Mouse (Mus musculus): ENCODE measurements around the gene Pth2r. TPM values are rescaled to one million over a fixed set of nuclear protein-coding genes. Genes with fewer than 3 reads are reported as not detected.

Gene Pth2r
- polyA plus RNA-seq, 1 experiment from 2014 or later: not detected

DNA sequence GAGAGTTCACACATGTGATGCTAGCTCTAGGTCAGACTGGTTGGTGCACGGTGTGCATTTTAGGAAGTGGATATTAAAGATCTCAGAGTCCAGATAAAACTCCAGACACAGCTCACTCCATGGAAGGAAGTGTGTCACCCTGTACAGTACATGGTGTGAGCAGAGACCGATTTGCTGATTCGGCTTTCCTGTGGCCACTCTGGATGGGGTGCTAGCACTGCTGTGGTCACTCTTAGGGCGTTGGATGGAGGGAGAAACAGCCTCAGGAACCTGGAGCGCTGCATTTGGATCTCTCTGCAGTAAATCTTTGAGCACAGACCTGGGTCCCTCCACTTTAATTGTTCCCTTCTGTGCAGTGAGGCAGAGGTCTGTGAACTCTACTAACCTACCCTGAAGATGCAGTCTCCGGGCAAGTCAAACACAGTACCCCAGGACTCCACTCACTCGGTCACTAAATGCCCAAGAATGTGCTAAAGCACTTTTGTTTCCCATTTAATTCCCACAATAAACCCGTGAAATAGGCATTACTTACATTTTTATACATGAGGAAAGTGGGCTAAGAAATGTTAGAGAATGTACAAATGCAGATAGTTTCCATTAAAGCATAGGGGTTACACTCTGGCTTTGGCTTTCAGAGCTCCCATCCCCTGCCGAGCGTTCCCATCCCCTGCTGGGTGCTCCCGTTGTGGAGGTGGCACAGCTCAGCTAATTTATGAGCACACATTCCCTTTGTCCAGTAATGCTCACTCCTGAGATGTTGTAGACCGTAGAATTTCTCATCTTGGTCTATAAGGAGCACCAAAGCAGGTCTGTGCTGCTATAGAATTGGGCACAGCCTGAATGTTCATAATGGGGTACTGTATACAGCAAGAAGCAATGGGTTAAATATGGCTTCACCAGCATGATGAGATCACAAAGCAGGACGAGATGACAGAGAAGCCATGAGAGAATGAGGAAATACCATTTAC is 32.5 kb downstream of the Pth2r start:
- Histone ChIP-seq H3K27ac (ENCODE audit: low read depth, low read length) (no peak overlapping the region), H3K9ac (ENCODE audit: low read depth, low read length) (no peak overlapping the region), H3K4me2 (no peak overlapping the region), H3K36me3 (ENCODE audit: control insufficient read depth, insufficient read depth, low read length) (no peaks in the 10 kb centered on the region), H3K9me3 (ENCODE audit: control insufficient read depth, low read length) (no peaks in the 10 kb centered on the region), H3K4me3 (ENCODE audit: low read depth, low read length) (no peak overlapping the region), H3K4me1 (replicated peaks; ENCODE audit: control insufficient read depth, insufficient read depth, low read length) (no peaks in the 10 kb centered on the region; the same call in 1 of the 2 replicates), H3K27me3 (replicated peaks; ENCODE audit: control insufficient read depth, insufficient read depth, low read length) (peaks cover 13% of the 10 kb centered on the region)
- 68% methylated on average over 13 of the region's 13 CpGs for WGBS
- ATAC-seq (replicated peaks; ENCODE audit: low FRiP score): no peak
- DNase-seq (ENCODE audit: low spot score): no peak

DNA sequence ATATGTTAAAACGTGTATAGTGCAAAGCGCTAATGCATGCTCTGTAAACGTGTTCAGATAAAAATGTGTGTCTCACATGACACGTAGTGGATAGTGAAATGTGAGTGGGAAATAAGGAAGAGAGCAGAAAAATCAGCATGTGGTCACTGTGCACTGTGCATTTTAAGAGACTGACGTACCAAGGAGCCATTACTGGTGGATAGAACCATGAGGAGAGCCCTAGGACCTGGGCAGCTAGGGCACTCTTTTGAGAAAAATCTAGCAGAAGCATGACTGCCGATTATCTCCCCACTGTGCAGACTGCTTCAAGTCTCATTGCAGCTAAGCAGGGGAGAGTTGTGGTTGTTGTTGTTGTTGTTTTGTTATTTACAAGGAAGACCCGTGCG is 33.2 kb downstream of the Pth2r start:
- Histone ChIP-seq H3K27me3 (replicated peaks; ENCODE audit: control insufficient read depth, insufficient read depth, low read length) (peaks cover 13% of the 10 kb centered on the region), H3K4me3 (ENCODE audit: low read depth, low read length) (no peak overlapping the region), H3K27ac (ENCODE audit: low read depth, low read length) (no peak overlapping the region), H3K4me2 (no peak overlapping the region), H3K9ac (ENCODE audit: low read depth, low read length) (no peak overlapping the region), H3K36me3 (ENCODE audit: control insufficient read depth, insufficient read depth, low read length) (no peaks in the 10 kb centered on the region), H3K9me3 (ENCODE audit: control insufficient read depth, low read length) (no peaks in the 10 kb centered on the region), H3K4me1 (replicated peaks; ENCODE audit: control insufficient read depth, insufficient read depth, low read length) (no peaks in the 10 kb centered on the region; the same call in 1 of the 2 replicates)
- DNase-seq (ENCODE audit: low spot score) (no peak), ATAC-seq (replicated peaks; ENCODE audit: low FRiP score) (no peak)
- 80% methylated on average over 8 of the region's 8 CpGs for WGBS

DNA sequence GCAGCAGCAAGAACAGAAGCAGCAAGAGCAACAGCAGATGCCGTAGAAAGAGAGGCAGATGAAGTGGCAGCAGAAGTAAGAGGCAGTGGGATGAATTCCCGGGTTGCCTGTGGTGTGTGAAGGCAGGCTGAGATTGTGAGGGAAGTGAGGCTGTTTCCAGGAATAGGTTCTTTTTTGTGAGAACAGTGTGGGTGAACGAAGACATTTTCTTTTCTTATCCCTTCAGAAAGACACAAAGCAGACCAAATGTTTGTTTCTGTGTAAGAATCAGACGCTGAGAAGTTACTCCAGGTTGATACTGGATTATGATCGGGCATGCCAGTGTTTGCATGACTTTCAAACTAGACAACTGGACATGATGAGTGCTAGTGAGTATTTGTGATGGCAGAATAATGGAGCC is 52.2 kb downstream of the Pth2r start:
- Histone ChIP-seq H3K27ac (ENCODE audit: low read depth, low read length) (no peak overlapping the region), H3K9ac (ENCODE audit: low read depth, low read length) (no peak overlapping the region), H3K4me1 (replicated peaks; ENCODE audit: control insufficient read depth, insufficient read depth, low read length) (no peaks in the 10 kb centered on the region), H3K36me3 (ENCODE audit: control insufficient read depth, insufficient read depth, low read length) (no peaks in the 10 kb centered on the region), H3K4me2 (no peak overlapping the region), H3K27me3 (replicated peaks; ENCODE audit: control insufficient read depth, insufficient read depth, low read length) (no peaks in the 10 kb centered on the region), H3K9me3 (ENCODE audit: control insufficient read depth, low read length) (no peaks in the 10 kb centered on the region), H3K4me3 (ENCODE audit: low read depth, low read length) (no peak overlapping the region)
- WGBS: 81% methylated on average over 5 of the region's 5 CpGs
- DNase-seq (ENCODE audit: low spot score) (no peak), ATAC-seq (replicated peaks; ENCODE audit: low FRiP score) (no peak)

DNA sequence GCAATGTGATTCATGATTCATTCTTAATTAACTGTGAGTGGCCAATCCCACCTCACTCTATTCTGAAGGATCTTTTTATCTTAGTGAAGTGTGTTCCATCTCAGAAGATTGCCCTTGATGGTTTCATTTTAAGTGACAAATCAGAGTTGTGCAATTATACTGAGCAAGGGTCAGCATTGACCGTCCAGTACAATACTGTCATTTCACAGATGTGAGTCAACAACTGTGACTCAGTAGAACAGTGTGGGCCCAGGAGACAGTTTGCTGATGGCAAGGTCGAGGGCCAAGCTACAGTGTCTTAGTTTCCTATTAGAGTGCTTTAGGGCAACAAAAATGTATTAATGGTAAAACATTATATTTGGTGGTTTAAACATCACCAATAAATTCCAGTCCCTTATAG is 55.9 kb downstream of the Pth2r start:
- Histone ChIP-seq H3K4me2 (no peak overlapping the region), H3K27ac (ENCODE audit: low read depth, low read length) (no peak overlapping the region), H3K4me1 (replicated peaks; ENCODE audit: control insufficient read depth, insufficient read depth, low read length) (no peaks in the 10 kb centered on the region), H3K27me3 (replicated peaks; ENCODE audit: control insufficient read depth, insufficient read depth, low read length) (no peaks in the 10 kb centered on the region), H3K4me3 (ENCODE audit: low read depth, low read length) (no peak overlapping the region), H3K36me3 (ENCODE audit: control insufficient read depth, insufficient read depth, low read length) (no peaks in the 10 kb centered on the region), H3K9ac (ENCODE audit: low read depth, low read length) (no peak overlapping the region), H3K9me3 (ENCODE audit: control insufficient read depth, low read length) (no peaks in the 10 kb centered on the region)
- no peak for DNase-seq (ENCODE audit: low spot score)
- 66% methylated on average over 2 of the region's 2 CpGs for WGBS
- ATAC-seq (replicated peaks; ENCODE audit: low FRiP score): no peak

DNA sequence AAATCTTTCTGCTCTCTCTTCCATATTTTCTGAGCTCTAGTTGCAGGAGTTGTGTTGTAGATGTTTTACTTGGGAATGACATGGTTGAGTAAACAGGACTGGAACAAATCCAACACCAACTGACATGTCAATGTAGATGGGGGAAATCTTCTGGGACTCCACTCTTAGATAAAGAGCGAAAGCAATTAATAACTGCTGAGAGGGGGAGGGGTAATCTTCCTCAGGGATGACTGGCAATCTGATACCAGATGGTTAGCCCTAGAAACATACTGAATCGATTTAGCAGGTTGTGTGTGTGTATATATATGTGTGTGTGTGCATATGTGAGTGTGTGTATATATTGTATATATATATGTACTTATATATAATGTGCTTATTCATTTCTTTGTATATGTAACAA is 58.4 kb downstream of the Pth2r start:
- H3K27me3 ChIP-seq (replicated peaks; ENCODE audit: control insufficient read depth, insufficient read depth, low read length): no peaks in the 10 kb centered on the region
- ATAC-seq (replicated peaks; ENCODE audit: low FRiP score) (no peak), DNase-seq (ENCODE audit: low spot score) (no peak)
- no peak overlapping the region for H3K4me3 ChIP-seq (ENCODE audit: low read depth, low read length)
- 62% methylated on average over 2 of the region's 2 CpGs for WGBS
- H3K9me3 ChIP-seq (ENCODE audit: control insufficient read depth, low read length): no peaks in the 10 kb centered on the region
- no peaks in the 10 kb centered on the region for H3K36me3 ChIP-seq (ENCODE audit: control insufficient read depth, insufficient read depth, low read length)
- no peak overlapping the region for H3K4me2 ChIP-seq
- H3K27ac ChIP-seq (ENCODE audit: low read depth, low read length): no peak overlapping the region
- H3K4me1 ChIP-seq (replicated peaks; ENCODE audit: control insufficient read depth, insufficient read depth, low read length): no peaks in the 10 kb centered on the region
- no peak overlapping the region for H3K9ac ChIP-seq (ENCODE audit: low read depth, low read length)

DNA sequence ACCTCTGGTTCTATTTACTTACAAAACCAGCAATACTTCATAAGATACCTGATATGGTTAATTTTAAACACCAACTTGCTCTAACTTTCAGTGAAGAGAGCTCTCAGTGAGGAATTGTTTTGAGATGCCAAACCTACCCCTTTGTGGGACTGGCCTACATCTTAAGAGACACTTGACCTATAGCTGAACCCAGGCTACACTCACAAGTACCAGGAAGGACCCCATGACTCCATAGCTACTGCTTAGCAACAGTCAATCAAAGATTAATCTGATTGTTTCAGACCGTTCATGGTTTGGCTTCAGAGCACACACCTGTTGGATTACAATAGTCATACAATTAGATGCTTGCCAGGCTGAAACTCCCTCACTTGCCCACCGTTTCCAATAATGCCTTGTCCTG is 71.1 kb downstream of the Pth2r start:
- ATAC-seq (replicated peaks; ENCODE audit: low FRiP score) (no peak), DNase-seq (ENCODE audit: low spot score) (no peak)
- Histone ChIP-seq H3K4me2 (no peak overlapping the region), H3K9ac (ENCODE audit: low read depth, low read length) (no peak overlapping the region), H3K4me3 (ENCODE audit: low read depth, low read length) (no peak overlapping the region), H3K9me3 (ENCODE audit: control insufficient read depth, low read length) (no peaks in the 10 kb centered on the region), H3K4me1 (replicated peaks; ENCODE audit: control insufficient read depth, insufficient read depth, low read length) (no peaks in the 10 kb centered on the region), H3K36me3 (ENCODE audit: control insufficient read depth, insufficient read depth, low read length) (no peaks in the 10 kb centered on the region), H3K27ac (ENCODE audit: low read depth, low read length) (no peak overlapping the region), H3K27me3 (replicated peaks; ENCODE audit: control insufficient read depth, insufficient read depth, low read length) (no peaks in the 10 kb centered on the region)
- 78% methylated on average over 2 of the region's 2 CpGs for WGBS

DNA sequence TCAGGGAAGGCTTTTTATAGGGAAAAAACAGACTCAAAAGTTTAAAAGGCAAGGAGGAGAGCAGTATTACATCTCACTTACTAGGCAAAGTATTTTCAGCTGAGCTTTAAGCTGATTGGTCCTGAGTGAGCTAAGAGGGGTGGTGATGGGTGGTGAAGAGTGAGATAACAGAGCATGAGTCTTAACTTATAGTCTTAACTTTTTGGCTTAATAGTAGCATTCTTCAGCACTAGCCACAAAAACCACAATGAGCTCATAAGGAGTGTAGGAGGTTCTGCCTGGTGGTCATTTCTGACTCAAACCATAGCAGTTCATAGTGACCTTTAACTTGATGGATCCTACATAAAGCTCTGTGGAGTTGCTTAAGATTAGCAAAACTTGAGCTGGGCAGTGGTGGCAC is 72.3 kb downstream of the Pth2r start:
- no peak overlapping the region for H3K4me2 ChIP-seq
- no peak for DNase-seq (ENCODE audit: low spot score)
- ATAC-seq (replicated peaks; ENCODE audit: low FRiP score): no peak
- no peak overlapping the region for H3K9ac ChIP-seq (ENCODE audit: low read depth, low read length)
- H3K4me1 ChIP-seq (replicated peaks; ENCODE audit: control insufficient read depth, insufficient read depth, low read length): no peaks in the 10 kb centered on the region
- H3K27me3 ChIP-seq (replicated peaks; ENCODE audit: control insufficient read depth, insufficient read depth, low read length): no peaks in the 10 kb centered on the region
- H3K4me3 ChIP-seq (ENCODE audit: low read depth, low read length): no peak overlapping the region
- no peaks in the 10 kb centered on the region for H3K9me3 ChIP-seq (ENCODE audit: control insufficient read depth, low read length)
- H3K36me3 ChIP-seq (ENCODE audit: control insufficient read depth, insufficient read depth, low read length): no peaks in the 10 kb centered on the region
- H3K27ac ChIP-seq (ENCODE audit: low read depth, low read length): no peak overlapping the region

DNA sequence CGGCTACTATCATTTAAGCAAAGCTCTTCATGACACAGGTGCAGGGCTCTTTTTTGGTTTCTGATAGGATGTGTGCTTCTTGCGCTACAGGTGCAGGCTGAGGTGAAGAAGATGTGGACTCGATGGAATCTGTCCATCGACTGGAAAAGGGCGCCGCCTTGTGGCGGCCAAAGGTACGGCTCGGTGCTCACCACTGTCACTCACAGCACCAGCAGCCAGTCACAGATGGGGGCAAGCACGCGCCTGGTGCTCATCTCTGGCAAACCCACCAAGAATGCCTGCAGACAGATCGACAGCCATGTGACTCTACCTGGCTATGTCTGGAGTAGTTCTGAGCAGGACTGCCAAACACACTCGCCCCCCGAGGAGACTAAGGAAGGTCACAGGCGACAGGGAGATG is 106.5 kb downstream of the Pth2r start:
- Histone ChIP-seq H3K4me3 (ENCODE audit: low read depth, low read length) (no peak overlapping the region), H3K9ac (ENCODE audit: low read depth, low read length) (no peak overlapping the region), H3K36me3 (ENCODE audit: control insufficient read depth, insufficient read depth, low read length) (no peaks in the 10 kb centered on the region), H3K27me3 (replicated peaks; ENCODE audit: control insufficient read depth, insufficient read depth, low read length) (no peaks in the 10 kb centered on the region), H3K4me1 (replicated peaks; ENCODE audit: control insufficient read depth, insufficient read depth, low read length) (no peaks in the 10 kb centered on the region), H3K9me3 (ENCODE audit: control insufficient read depth, low read length) (no peaks in the 10 kb centered on the region), H3K4me2 (no peak overlapping the region), H3K27ac (ENCODE audit: low read depth, low read length) (no peak overlapping the region)
- DNase-seq (ENCODE audit: low spot score) (peak; percentile 35), ATAC-seq (replicated peaks; ENCODE audit: low FRiP score) (0 out of 2 replicates have a peak, but pooled peaks have one; percentile 7)
- 33% methylated on average over 15 of the region's 15 CpGs for WGBS

DNA sequence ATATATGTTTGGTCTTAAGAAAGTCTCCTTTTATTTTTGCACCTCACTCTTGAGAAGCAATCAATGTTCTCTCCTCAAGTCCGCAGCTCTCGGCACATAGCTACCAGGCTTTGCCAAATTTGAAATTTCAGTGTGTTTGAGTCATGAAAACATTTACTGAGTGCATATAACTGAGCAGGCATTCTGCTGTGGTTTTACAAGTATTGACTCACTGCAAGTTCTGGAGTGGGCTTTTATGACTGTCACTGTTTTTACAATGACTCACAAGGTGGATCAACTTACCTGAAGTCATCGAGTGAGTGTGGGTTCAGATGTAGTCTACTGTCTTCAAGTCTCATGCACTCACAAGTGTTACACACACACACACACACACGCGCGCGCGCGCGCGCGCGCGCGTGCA is 107.8 kb downstream of the Pth2r start:
- H3K4me2 ChIP-seq: no peak overlapping the region
- no peaks in the 10 kb centered on the region for H3K27me3 ChIP-seq (replicated peaks; ENCODE audit: control insufficient read depth, insufficient read depth, low read length)
- no peaks in the 10 kb centered on the region for H3K36me3 ChIP-seq (ENCODE audit: control insufficient read depth, insufficient read depth, low read length)
- 94% methylated on average over 15 of the region's 15 CpGs for WGBS
- H3K9me3 ChIP-seq (ENCODE audit: control insufficient read depth, low read length): no peaks in the 10 kb centered on the region
- no peak overlapping the region for H3K4me3 ChIP-seq (ENCODE audit: low read depth, low read length)
- no peak overlapping the region for H3K27ac ChIP-seq (ENCODE audit: low read depth, low read length)
- ATAC-seq (replicated peaks; ENCODE audit: low FRiP score) (no peak), DNase-seq (ENCODE audit: low spot score) (no peak)
- no peak overlapping the region for H3K9ac ChIP-seq (ENCODE audit: low read depth, low read length)
- H3K4me1 ChIP-seq (replicated peaks; ENCODE audit: control insufficient read depth, insufficient read depth, low read length): no peaks in the 10 kb centered on the region

All from liver, embryonic 11.5 days (tissue).